Mouse (Mus musculus) C2C12 (cell line): ENCODE data around the gene Timm29.

Experiments
- CEBPB ChIP-seq: IDR thresholded peaks from one replicate; pipeline ENCODE4 v1.6.1; 2011; ENCODE audit warnings: low read depth, mild to moderate bottlenecking, control low read depth, moderate library complexity
- CTCF ChIP-seq: IDR thresholded peaks from one replicate; pipeline ENCODE4 v1.5.1; 2011; ENCODE audit not compliant: control insufficient read depth, insufficient read depth, insufficient read length
- FOSL1 ChIP-seq: IDR thresholded peaks from one replicate; pipeline ENCODE4 v1.8.0; 2011; ENCODE audit warnings: mild to moderate bottlenecking, low read length; ENCODE audit not compliant: poor library complexity, insufficient read depth, severe bottlenecking
- MAX ChIP-seq: IDR thresholded peaks from one replicate; pipeline ENCODE4 v1.6.1; 2011; ENCODE audit warnings: mild to moderate bottlenecking, control low read depth
- MYOD1 ChIP-seq: IDR thresholded peaks from one replicate; pipeline ENCODE4 v1.6.1; 2011; ENCODE audit warnings: low read depth; ENCODE audit not compliant: control insufficient read depth, insufficient read length
- MYOG ChIP-seq: IDR thresholded peaks from one replicate; pipeline ENCODE4 v1.6.1; 2011; ENCODE audit not compliant: control insufficient read depth, insufficient read length; ENCODE audit errors: extremely low read depth
- USF1 ChIP-seq: IDR thresholded peaks from one replicate; pipeline ENCODE4 v1.6.1; 2011; ENCODE audit warnings: low read depth, mild to moderate bottlenecking, control low read depth, moderate library complexity

DNA sequence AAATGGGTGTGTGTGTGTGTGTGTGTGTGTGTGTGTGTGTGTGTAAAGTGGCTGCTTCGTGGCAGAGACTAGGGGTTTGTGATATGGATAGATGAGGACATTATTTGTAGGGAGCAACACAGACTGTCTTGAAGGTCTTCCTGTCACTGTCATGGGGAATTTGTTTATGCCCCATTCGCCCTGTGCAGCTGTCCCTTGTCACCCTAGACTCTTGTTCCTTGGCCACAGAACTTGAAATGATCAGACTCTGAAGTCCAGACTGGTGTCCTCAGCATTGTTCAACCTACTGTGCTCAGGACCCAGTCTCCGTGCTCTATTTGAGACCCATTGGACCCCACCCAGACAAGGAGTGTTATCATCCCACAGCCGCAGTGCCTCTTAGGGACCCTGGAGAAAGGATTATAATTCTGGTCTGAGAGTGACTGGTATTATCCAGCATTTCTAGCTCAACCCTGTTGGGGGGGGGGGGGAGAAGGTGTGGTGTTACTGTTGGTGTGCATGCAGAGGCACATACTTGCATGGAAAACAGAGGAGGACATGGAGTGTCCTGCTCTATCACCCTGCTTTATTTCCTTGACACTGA, 27.4 kb upstream of the Timm29 start:
- TF ChIP-seq MYOD1 (no peak), CTCF (no peak), FOSL1 (no peak), CEBPB (no peak), USF1 (no peak), MAX (no peak), MYOG (no peak)
